Mouse (Mus musculus): Measurements from ENCODE around the gene Map2k1. TPM values are rescaled to one million over a fixed set of nuclear protein-coding genes. Genes with fewer than 3 reads are reported as not detected.

Map2k1 gene
- polyA plus RNA-seq, 1 experiment from 2014 or later: 77.4 TPM

- Histone ChIP-seq H3K9me3 (ENCODE audit: control insufficient read depth, low read depth, low read length) (no peaks in the 10 kb centered on the region), H3K4me3 (ENCODE audit: low read depth, low read length) (no peak overlapping the region), H3K36me3 (ENCODE audit: control insufficient read depth, insufficient read depth, low read length) (no peaks in the 10 kb centered on the region), H3K4me1 (ENCODE audit: control insufficient read depth, insufficient read depth, low read length) (peaks cover 37% of the 10 kb centered on the region), H3K27me3 (ENCODE audit: control insufficient read depth, insufficient read depth, low read length) (no peaks in the 10 kb centered on the region), H3K27ac (ENCODE audit: low read length) (no peak overlapping the region), H3K9ac (replicated peaks; ENCODE audit: low read depth, low read length) (no peak overlapping the region), H3K4me2 (replicated peaks; ENCODE audit: low read depth, low read length) (no peak overlapping the region)
- 97% methylated on average over 7 of the region's 7 CpGs for WGBS
- ATAC-seq (ENCODE audit: insufficient number of reproducible peaks, insufficient read depth, low FRiP score, low read depth): no peak
These were observed 17.4 kb downstream of the Map2k1 start for GRCm38 (mm10) chr9:64236056-64236455.

GRCm38 (mm10) chr9:64234768-64235435 is 18.5 kb downstream of the Map2k1 start, which contains the start of gene Uchl4:
TSS of gene Uchl4 (plus strand) at chr9:64235201.
- Histone ChIP-seq H3K27me3 (ENCODE audit: control insufficient read depth, insufficient read depth, low read length) (no peaks in the 10 kb centered on the region), H3K9ac (replicated peaks; ENCODE audit: low read depth, low read length) (no peak within 1 kb of the TSS), H3K36me3 (ENCODE audit: control insufficient read depth, insufficient read depth, low read length) (no peaks in the 10 kb centered on the region), H3K27ac (ENCODE audit: low read length) (peak within 1 kb of the TSS; percentile 80), H3K9me3 (ENCODE audit: control insufficient read depth, low read depth, low read length) (no peaks in the 10 kb centered on the region), H3K4me2 (replicated peaks; ENCODE audit: low read depth, low read length) (no peak within 1 kb of the TSS; the same call in 1 of the 2 replicates), H3K4me1 (ENCODE audit: control insufficient read depth, insufficient read depth, low read length) (peaks cover 42% of the 10 kb centered on the region), H3K4me3 (ENCODE audit: low read depth, low read length) (no peak within 1 kb of the TSS)
- ATAC-seq (ENCODE audit: insufficient number of reproducible peaks, insufficient read depth, low FRiP score, low read depth): no peak
- 83% methylated on average over 8 of the region's 8 CpGs for WGBS

GRCm38 (mm10) chr9:64233656-64234055 is 19.8 kb downstream of the Map2k1 start:
- Histone ChIP-seq H3K4me3 (ENCODE audit: low read depth, low read length) (no peak overlapping the region), H3K36me3 (ENCODE audit: control insufficient read depth, insufficient read depth, low read length) (no peaks in the 10 kb centered on the region), H3K9ac (replicated peaks; ENCODE audit: low read depth, low read length) (no peak overlapping the region), H3K9me3 (ENCODE audit: control insufficient read depth, low read depth, low read length) (no peaks in the 10 kb centered on the region), H3K4me2 (replicated peaks; ENCODE audit: low read depth, low read length) (no peak overlapping the region; the same call in 1 of the 2 replicates), H3K27me3 (ENCODE audit: control insufficient read depth, insufficient read depth, low read length) (no peaks in the 10 kb centered on the region), H3K4me1 (ENCODE audit: control insufficient read depth, insufficient read depth, low read length) (peaks cover 42% of the 10 kb centered on the region), H3K27ac (ENCODE audit: low read length) (peak overlapping the region; percentile 80)
- 0 out of 2 replicates have a peak, but pooled peaks have one; percentile 49 for ATAC-seq (ENCODE audit: insufficient number of reproducible peaks, insufficient read depth, low FRiP score, low read depth)
- 33% methylated on average over 5 of the region's 5 CpGs for WGBS

- no peak overlapping the region for H3K9ac ChIP-seq (replicated peaks; ENCODE audit: low read depth, low read length)
- 36% methylated on average over 9 of the region's 9 CpGs for WGBS
- no peaks in the 10 kb centered on the region for H3K36me3 ChIP-seq (ENCODE audit: control insufficient read depth, insufficient read depth, low read length)
- H3K4me2 ChIP-seq (replicated peaks; ENCODE audit: low read depth, low read length): 0 out of 2 replicates have a peak overlapping the region, but pooled peaks have one; percentile 12
- peaks cover 42% of the 10 kb centered on the region for H3K4me1 ChIP-seq (ENCODE audit: control insufficient read depth, insufficient read depth, low read length)
- peak overlapping the region; percentile 83 for H3K27ac ChIP-seq (ENCODE audit: low read length)
- no peak overlapping the region for H3K4me3 ChIP-seq (ENCODE audit: low read depth, low read length)
- H3K9me3 ChIP-seq (ENCODE audit: control insufficient read depth, low read depth, low read length): no peaks in the 10 kb centered on the region
- 0 out of 2 replicates have a peak, but pooled peaks have one; percentile 42 for ATAC-seq (ENCODE audit: insufficient number of reproducible peaks, insufficient read depth, low FRiP score, low read depth)
- no peaks in the 10 kb centered on the region for H3K27me3 ChIP-seq (ENCODE audit: control insufficient read depth, insufficient read depth, low read length)
These were observed 21.0 kb downstream of the Map2k1 start for GRCm38 (mm10) chr9:64232257-64232957.

- 0 out of 2 replicates have a peak overlapping the region, but pooled peaks have one; percentile 12 for H3K4me2 ChIP-seq (replicated peaks; ENCODE audit: low read depth, low read length)
- no peaks in the 10 kb centered on the region for H3K27me3 ChIP-seq (ENCODE audit: control insufficient read depth, insufficient read depth, low read length)
- WGBS: 61% methylated on average over 3 of the region's 3 CpGs
These were observed 21.8 kb downstream of the Map2k1 start for GRCm38 (mm10) chr9:64231674-64232073.

GRCm38 (mm10) chr9:64231171-64231570 is 22.3 kb downstream of the Map2k1 start:
- H3K4me3 ChIP-seq (ENCODE audit: low read depth, low read length): no peak overlapping the region
- no peak for ATAC-seq (ENCODE audit: insufficient number of reproducible peaks, insufficient read depth, low FRiP score, low read depth)

More at GRCm38 (mm10) chr9:64231674-64232073, 21.8 kb downstream of the Map2k1 start:
- H3K9ac ChIP-seq (replicated peaks; ENCODE audit: low read depth, low read length): no peak overlapping the region
- ATAC-seq (ENCODE audit: insufficient number of reproducible peaks, insufficient read depth, low FRiP score, low read depth): no peak
- peak overlapping the region; percentile 83 for H3K27ac ChIP-seq (ENCODE audit: low read length)
- no peaks in the 10 kb centered on the region for H3K36me3 ChIP-seq (ENCODE audit: control insufficient read depth, insufficient read depth, low read length)
- H3K4me1 ChIP-seq (ENCODE audit: control insufficient read depth, insufficient read depth, low read length): peaks cover 43% of the 10 kb centered on the region
- H3K4me3 ChIP-seq (ENCODE audit: low read depth, low read length): no peak overlapping the region
- H3K9me3 ChIP-seq (ENCODE audit: control insufficient read depth, low read depth, low read length): no peaks in the 10 kb centered on the region

GRCm38 (mm10) chr9:64228972-64229371 is 24.5 kb downstream of the Map2k1 start:
- Histone ChIP-seq H3K9ac (replicated peaks; ENCODE audit: low read depth, low read length) (no peak overlapping the region), H3K9me3 (ENCODE audit: control insufficient read depth, low read depth, low read length) (no peaks in the 10 kb centered on the region), H3K4me3 (ENCODE audit: low read depth, low read length) (no peak overlapping the region)

More at GRCm38 (mm10) chr9:64231171-64231570, 22.3 kb downstream of the Map2k1 start:
- no peaks in the 10 kb centered on the region for H3K9me3 ChIP-seq (ENCODE audit: control insufficient read depth, low read depth, low read length)
- no peaks in the 10 kb centered on the region for H3K27me3 ChIP-seq (ENCODE audit: control insufficient read depth, insufficient read depth, low read length)
- H3K36me3 ChIP-seq (ENCODE audit: control insufficient read depth, insufficient read depth, low read length): no peaks in the 10 kb centered on the region
- 27% methylated on average over 5 of the region's 5 CpGs for WGBS
- H3K9ac ChIP-seq (replicated peaks; ENCODE audit: low read depth, low read length): no peak overlapping the region
- no peak overlapping the region for H3K4me2 ChIP-seq (replicated peaks; ENCODE audit: low read depth, low read length)
- H3K4me1 ChIP-seq (ENCODE audit: control insufficient read depth, insufficient read depth, low read length): peaks cover 45% of the 10 kb centered on the region
- H3K27ac ChIP-seq (ENCODE audit: low read length): peak overlapping the region; percentile 83

DNA sequence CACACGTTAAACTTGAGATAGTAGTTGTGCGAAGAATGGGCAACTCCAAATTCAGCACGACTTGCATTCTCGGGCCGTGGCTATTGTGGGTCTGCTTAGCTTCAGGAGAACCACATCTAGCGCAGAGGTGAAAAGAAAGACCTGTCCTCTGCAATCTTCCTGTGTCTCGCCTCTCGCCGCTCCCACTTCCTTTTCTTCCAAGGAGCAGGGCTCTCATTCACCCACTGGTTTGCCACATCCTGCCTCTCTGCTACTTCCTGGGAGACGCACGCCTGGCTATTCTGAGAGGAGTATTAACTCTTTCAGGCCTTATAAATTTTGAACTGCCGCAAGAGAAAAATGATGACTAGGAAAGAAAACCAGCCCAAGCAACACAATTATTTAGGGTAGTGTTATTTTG is 25.7 kb downstream of the Map2k1 start:
- Histone ChIP-seq H3K27me3 (ENCODE audit: control insufficient read depth, insufficient read depth, low read length) (no peaks in the 10 kb centered on the region), H3K9ac (replicated peaks; ENCODE audit: low read depth, low read length) (no peak overlapping the region), H3K27ac (ENCODE audit: low read length) (no peak overlapping the region), H3K9me3 (ENCODE audit: control insufficient read depth, low read depth, low read length) (no peaks in the 10 kb centered on the region), H3K4me3 (ENCODE audit: low read depth, low read length) (no peak overlapping the region), H3K4me1 (ENCODE audit: control insufficient read depth, insufficient read depth, low read length) (peaks cover 31% of the 10 kb centered on the region), H3K4me2 (replicated peaks; ENCODE audit: low read depth, low read length) (no peak overlapping the region), H3K36me3 (ENCODE audit: control insufficient read depth, insufficient read depth, low read length) (no peaks in the 10 kb centered on the region)
- ATAC-seq (ENCODE audit: insufficient number of reproducible peaks, insufficient read depth, low FRiP score, low read depth): no peak
- 75% methylated on average over 12 of the region's 12 CpGs for WGBS

More at GRCm38 (mm10) chr9:64228972-64229371, 24.5 kb downstream of the Map2k1 start:
- H3K27me3 ChIP-seq (ENCODE audit: control insufficient read depth, insufficient read depth, low read length): no peaks in the 10 kb centered on the region
- peaks cover 36% of the 10 kb centered on the region for H3K4me1 ChIP-seq (ENCODE audit: control insufficient read depth, insufficient read depth, low read length)
- no peaks in the 10 kb centered on the region for H3K36me3 ChIP-seq (ENCODE audit: control insufficient read depth, insufficient read depth, low read length)
- no peak for ATAC-seq (ENCODE audit: insufficient number of reproducible peaks, insufficient read depth, low FRiP score, low read depth)
- no peak overlapping the region for H3K27ac ChIP-seq (ENCODE audit: low read length)
- H3K4me2 ChIP-seq (replicated peaks; ENCODE audit: low read depth, low read length): no peak overlapping the region

Measured in stomach, embryonic 14.5 days (tissue).